In genomic region chr13:101509946-101510345, GRCm38 (mm10) we compare ENCODE assay signal across 9 mouse cellular contexts.
DNase-seq lines count a peak whose midpoint lies in the region; ATAC-seq lines count a peak whose summit lies in the region.
"Had no signal": no experiment of that assay in that cellular context is flagged by ENCODE, and none has a peak within 500 bp of the region (broad histone marks: within the 10 kb centered on the region; RNA-seq: fewer than 3 reads in every experiment).

No protein-coding gene starts in this region.

- no peak overlapping the region for H3K4me2 ChIP-seq in liver, embryonic 12.5 days
- H3K4me2 ChIP-seq: limb, embryonic 15.5 days had no signal

- WGBS in liver, embryonic 12.5 days (ENCODE audit: insufficient replicate concordance): 20% methylated on average over 1 of the region's 1 CpGs

- H3K27ac ChIP-seq in liver, embryonic 12.5 days: no peak overlapping the region
- H3K27ac ChIP-seq: limb, embryonic 15.5 days had no signal

- peak; percentile 59; the same call in 1 of the 2 replicates for ATAC-seq in liver, embryonic 12.5 days

- peak; percentile 34 for DNase-seq in layer of hippocampus, adult 11-12 months (ENCODE audit: low spot score)
- DNase-seq in layer of hippocampus, adult 9-10 months (ENCODE audit: low spot score): no peak
- DNase-seq in MN1 (ENCODE audit: low spot score): peak; percentile 28
- peak; percentile 74 for DNase-seq in embryo, embryonic 10.5 days (ENCODE audit: low spot score)
- peak; percentile 48 to 62 for DNase-seq in spleen, postnatal 36 days (ENCODE audit: low spot score in 2 of 2)
- no peak for DNase-seq in cerebellum, postnatal 4 days (ENCODE audit: low spot score in 2 of 2)
- no peak for DNase-seq in urinary bladder, adult 2 months (ENCODE audit: low spot score)

- no peak overlapping the region for H3K4me3 ChIP-seq in liver, embryonic 12.5 days
- H3K4me3 ChIP-seq: limb, embryonic 15.5 days had no signal

- H3K9me3 ChIP-seq in liver, embryonic 12.5 days (replicated peaks): no peaks in the 10 kb centered on the region
- H3K9me3 ChIP-seq: limb, embryonic 15.5 days had no signal

- H3K36me3 ChIP-seq in liver, embryonic 12.5 days: no peaks in the 10 kb centered on the region
- H3K36me3 ChIP-seq: limb, embryonic 15.5 days had no signal

- H3K9ac ChIP-seq in liver, embryonic 12.5 days: no peak overlapping the region
- H3K9ac ChIP-seq: limb, embryonic 15.5 days had no signal

- peaks cover 19% of the 10 kb centered on the region for H3K27me3 ChIP-seq in liver, embryonic 12.5 days (replicated peaks)
- H3K27me3 ChIP-seq: limb, embryonic 15.5 days had no signal

- H3K4me1 ChIP-seq in liver, embryonic 12.5 days: peaks cover 5% of the 10 kb centered on the region

Comparison
In these comparisons a context has a peak if more than half of its experiments do, and no peak if none do; other contexts are left out.
1. DNase-seq: peak in layer of hippocampus, adult 11-12 months (single experiment), MN1 (single experiment), embryo, embryonic 10.5 days (single experiment) and spleen, postnatal 36 days (2 of 2); none in layer of hippocampus, adult 9-10 months (single experiment), cerebellum, postnatal 4 days (0 of 2) and urinary bladder, adult 2 months (single experiment).